Mouse (Mus musculus): ENCODE measurements around the gene Spry2. TPM values are rescaled to one million over a fixed set of nuclear protein-coding genes. Genes with fewer than 3 reads are reported as not detected.

Spry2 gene
- total and polyA plus RNA-seq, 3 experiments, result 0.21 TPM; not detected in 2

DNA sequence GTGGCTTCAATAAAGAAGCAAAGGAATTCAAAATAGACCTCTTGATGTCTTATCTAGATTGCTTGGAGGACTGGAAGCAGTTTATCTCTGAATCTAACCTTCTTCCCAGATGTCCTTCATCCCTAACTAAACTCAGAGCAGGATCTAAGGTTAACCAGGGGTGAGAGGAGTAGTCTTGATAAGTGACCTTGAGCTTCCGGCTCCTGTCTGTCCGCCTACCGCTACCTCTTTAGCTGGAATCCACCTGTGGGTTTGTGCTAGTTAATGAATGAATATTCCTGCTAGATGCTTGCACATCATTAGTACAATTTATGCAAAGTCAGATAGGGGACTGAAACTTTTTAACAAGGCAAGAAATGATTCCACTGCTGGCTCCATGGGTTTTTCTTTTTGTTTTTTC, 4.2 kb upstream of the Spry2 start:
- dilution Hi-C loops (cut with MboI; ENCODE audit: extremely low pct_ligation_motif_present, extremely low pct_unique_long_range_greater_than_20kb, low sequenced_read_pairs) (no loop called here), in situ Hi-C loops (cut with MboI; ENCODE audit: low pct_ligation_motif_present, low pct_unique_long_range_greater_than_20kb, low sequenced_read_pairs) (no loop called here)
- Histone ChIP-seq H3K36me3 (replicated peaks in 1 of 2; ENCODE audit: control insufficient read depth in 1 of 2, insufficient read depth in 1 of 2, low read length in 1 of 2) (no peaks in the 10 kb centered on the region), H3K27me3 (replicated peaks) (no peaks in the 10 kb centered on the region), H3K79me2 (replicated peaks; ENCODE audit: control insufficient read depth, extremely low read depth, insufficient read depth, poor library complexity, severe bottlenecking) (no peaks in the 10 kb centered on the region), H3K27ac (ENCODE audit: insufficient read depth, low read depth) (no peak overlapping the region), H3K9ac (ENCODE audit: insufficient read depth, low read depth) (no peak overlapping the region), H3K9me3 (replicated peaks; ENCODE audit: low read length) (peaks cover 40% of the 10 kb centered on the region), H3K4me2 (ENCODE audit: insufficient read depth, low read depth, poor library complexity, severe bottlenecking) (no peak overlapping the region), H3K4me1 (ENCODE audit: control insufficient read depth in 1 of 2, insufficient read depth in 2 of 2) (no peaks in the 10 kb centered on the region), H3K4me3 (replicated peaks in 1 of 3; ENCODE audit: low read depth in 2 of 3, low read length in 2 of 3, poor library complexity in 1 of 3) (no peak overlapping the region)
- DNase-seq (ENCODE audit: extremely low read depth), result no peak
- TF ChIP-seq NELFE (IDR thresholded peaks at IDR 0.05; ENCODE audit: low read depth, low read length), result no peak
- no peak for TF ChIP-seq TBP (conservative IDR thresholded peaks at IDR 0.05; ENCODE audit: low read depth, low read length)
- no peak for TF ChIP-seq IRF4 (IDR thresholded peaks at IDR 0.05; ENCODE audit: low read depth, low read length)
- no peak for TF ChIP-seq ETS1 (conservative IDR thresholded peaks at IDR 0.05; ENCODE audit: low read depth, low read length)
- no peak for TF ChIP-seq EP300 (IDR thresholded peaks at IDR 0.05; ENCODE audit: low read length)
- no peak for TF ChIP-seq GABPA (IDR thresholded peaks at IDR 0.05; ENCODE audit: insufficient replicate concordance, low read depth, low read length)
- TF ChIP-seq TCF12 (IDR thresholded peaks at IDR 0.05; ENCODE audit: low read depth, low read length), result no peak
- TF ChIP-seq RCOR1 (conservative IDR thresholded peaks at IDR 0.05; ENCODE audit: low read depth, low read length), result no peak
- no peak for TF ChIP-seq MYC (IDR thresholded peaks at IDR 0.05; ENCODE audit: low read depth, low read length)
- no peak for TF ChIP-seq MEF2A (IDR thresholded peaks at IDR 0.05; ENCODE audit: borderline replicate concordance, low read depth, low read length)
- no peak for TF ChIP-seq JUND (conservative IDR thresholded peaks at IDR 0.05; ENCODE audit: low read depth, low read length)
- no peak for TF ChIP-seq E2F4 (IDR thresholded peaks at IDR 0.05; ENCODE audit: insufficient replicate concordance, low read depth, low read length)
- no peak for TF ChIP-seq ZC3H11A (IDR thresholded peaks at IDR 0.05; ENCODE audit: low read depth, low read length)
- TF ChIP-seq ELF1 (IDR thresholded peaks at IDR 0.05; ENCODE audit: low read depth, low read length), result no peak
- TF ChIP-seq UBTF (IDR thresholded peaks at IDR 0.05; ENCODE audit: low read depth, low read length), result no peak
- no peak for TF ChIP-seq HCFC1 (IDR thresholded peaks at IDR 0.05; ENCODE audit: low read depth, low read length)
- TF ChIP-seq SIN3A (IDR thresholded peaks at IDR 0.05; ENCODE audit: low read length), result no peak
- no peak for TF ChIP-seq MXI1 (IDR thresholded peaks at IDR 0.05; ENCODE audit: low read depth, low read length)

GRCm38 (mm10) chr14:105899116-105899515, 2.5 kb upstream of the Spry2 start:
- no peak overlapping the region for H3K4me2 ChIP-seq (ENCODE audit: insufficient read depth, low read depth, poor library complexity, severe bottlenecking)
- no peak for TF ChIP-seq USF1 (IDR thresholded peaks at IDR 0.05; ENCODE audit: low read depth, low read length)
- no peak for TF ChIP-seq MYC (IDR thresholded peaks at IDR 0.05; ENCODE audit: low read depth, low read length)
- TF ChIP-seq NELFE (IDR thresholded peaks at IDR 0.05; ENCODE audit: low read depth, low read length), result no peak
- no peak for TF ChIP-seq UBTF (IDR thresholded peaks at IDR 0.05; ENCODE audit: low read depth, low read length)
- no peak for TF ChIP-seq HCFC1 (IDR thresholded peaks at IDR 0.05; ENCODE audit: low read depth, low read length)
- TF ChIP-seq IRF4 (IDR thresholded peaks at IDR 0.05; ENCODE audit: low read depth, low read length), result no peak
- no peak for TF ChIP-seq USF2 (conservative IDR thresholded peaks at IDR 0.05; ENCODE audit: low read depth, low read length)
- TF ChIP-seq E2F4 (IDR thresholded peaks at IDR 0.05; ENCODE audit: insufficient replicate concordance, low read depth, low read length), result no peak
- no peak for TF ChIP-seq POLR2AphosphoS2 (IDR thresholded peaks at IDR 0.05; ENCODE audit: low read depth, low read length)
- TF ChIP-seq RAD21 (IDR thresholded peaks at IDR 0.05; ENCODE audit: low read depth, low read length), result no peak
- no peak for TF ChIP-seq TBP (conservative IDR thresholded peaks at IDR 0.05; ENCODE audit: low read depth, low read length)
- TF ChIP-seq MEF2A (IDR thresholded peaks at IDR 0.05; ENCODE audit: borderline replicate concordance, low read depth, low read length), result no peak
- no peaks in the 10 kb centered on the region for H3K79me2 ChIP-seq (replicated peaks; ENCODE audit: control insufficient read depth, extremely low read depth, insufficient read depth, poor library complexity, severe bottlenecking)
- H3K9me3 ChIP-seq (replicated peaks; ENCODE audit: low read length), result peaks cover 40% of the 10 kb centered on the region
- H3K9ac ChIP-seq (ENCODE audit: insufficient read depth, low read depth), result no peak overlapping the region
- dilution Hi-C loops (cut with MboI; ENCODE audit: extremely low pct_ligation_motif_present, extremely low pct_unique_long_range_greater_than_20kb, low sequenced_read_pairs) (no loop called here), in situ Hi-C loops (cut with MboI; ENCODE audit: low pct_ligation_motif_present, low pct_unique_long_range_greater_than_20kb, low sequenced_read_pairs) (no loop called here)
- no peak overlapping the region for H3K27ac ChIP-seq (ENCODE audit: insufficient read depth, low read depth)
- DNase-seq (ENCODE audit: extremely low read depth), result no peak
- no peaks in the 10 kb centered on the region for H3K27me3 ChIP-seq (replicated peaks)
- no peaks in the 10 kb centered on the region for H3K4me1 ChIP-seq (ENCODE audit: control insufficient read depth in 1 of 2, insufficient read depth in 2 of 2)
- no peak overlapping the region for H3K4me3 ChIP-seq (replicated peaks in 1 of 3; ENCODE audit: low read depth in 2 of 3, low read length in 2 of 3, poor library complexity in 1 of 3)
- no peaks in the 10 kb centered on the region for H3K36me3 ChIP-seq (replicated peaks in 1 of 2; ENCODE audit: control insufficient read depth in 1 of 2, insufficient read depth in 1 of 2, low read length in 1 of 2)

All from CH12.LX (cell line).